Mouse (Mus musculus): ENCODE measurements around the gene Lipt1.

DNA sequence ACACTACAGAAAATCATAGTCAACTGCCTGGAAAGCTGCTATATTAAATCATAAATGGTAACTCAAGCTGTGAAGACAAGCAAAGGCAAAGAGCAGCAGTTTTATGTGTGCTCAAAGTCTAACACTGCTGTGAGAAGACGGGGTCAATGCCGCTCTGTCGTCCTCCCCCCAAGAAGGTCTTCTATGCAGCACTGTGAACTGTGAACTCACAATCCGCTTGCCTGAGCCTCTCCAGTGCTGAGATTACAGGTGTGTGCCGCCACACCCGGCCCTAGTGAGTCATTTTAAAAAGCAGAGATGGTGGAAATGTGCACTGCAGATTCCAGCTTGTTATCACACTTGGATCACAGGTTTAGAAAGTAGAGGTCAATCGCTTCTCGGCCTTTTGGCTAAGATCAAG lies 24.7 kb upstream of the Lipt1 start:
- no peak for TF ChIP-seq CTCF (IDR thresholded peaks at IDR 0.05; ENCODE audit: low read depth)
- TF ChIP-seq EP300 (IDR thresholded peaks at IDR 0.05; ENCODE audit: low read depth) = no peak

Measured in liver, embryonic 14.5 days (tissue).